Mouse (Mus musculus) layer of hippocampus, postnatal 36 days (tissue): ENCODE results near the gene Rnf224. TPM values are rescaled to one million over a fixed set of nuclear protein-coding genes. Genes with fewer than 3 reads are reported as not detected.

Experiments used
- DNase-seq, 2 experiments: peaks; one replicate each; pipeline ENCODE4 v3.0.0; 2022
- total RNA-seq, 2 experiments: library from RNA; stranded (reverse); gene quantifications; 2 replicates each; pipeline ENCODE4 v1.2.3; 2021

Gene Rnf224
- total RNA-seq, 2 experiments from 2014 or later: not detected

- DNase-seq: no peak
These were observed 10.7 kb downstream of the Rnf224 start for GRCm38 (mm10) chr2:25225811-25226379.

- DNase-seq: peak; percentile 98 to 99
These were observed 11.5 kb downstream of the Rnf224 start for GRCm38 (mm10) chr2:25224766-25225752.

GRCm38 (mm10) chr2:25224492-25224765 is 12.2 kb downstream of the Rnf224 start, which contains the start of gene Tubb4b:
Gene Tubb4b (minus strand): TSS chr2:25224702.
- DNase-seq: no peak

- peak in 1 of 2 experiments; percentile 72 for DNase-seq
These were observed 12.7 kb downstream of the Rnf224 start for GRCm38 (mm10) chr2:25223681-25224491.

GRCm38 (mm10) chr2:25221331-25221772 is 15.2 kb downstream of the Rnf224 start:
- no peak for DNase-seq

GRCm38 (mm10) chr2:25218445-25218844 is 18.1 kb downstream of the Rnf224 start, which contains the start of gene Fam166a:
Gene Fam166a (plus strand): TSS chr2:25218745.
- DNase-seq: no peak

GRCm38 (mm10) chr2:25217666-25218065 is 18.9 kb downstream of the Rnf224 start:
- no peak for DNase-seq

- DNase-seq: no peak
These were observed 22.1 kb downstream of the Rnf224 start, which contains the start of gene Stpg3 for GRCm38 (mm10) chr2:25214444-25214843. Gene Stpg3 (minus strand): TSS chr2:25214637.

GRCm38 (mm10) chr2:25213266-25213865 is 23.2 kb downstream of the Rnf224 start:
- no peak for DNase-seq

- DNase-seq: peak; percentile 85 to 86
These were observed 25.4 kb downstream of the Rnf224 start, which contains the start of gene Nelfb for GRCm38 (mm10) chr2:25211121-25211670. Gene Nelfb (minus strand): TSS chr2:25211489.

- no peak for DNase-seq
These were observed 25.9 kb downstream of the Rnf224 start for GRCm38 (mm10) chr2:25210686-25211085.

GRCm38 (mm10) chr2:25207593-25207992 is 29.0 kb downstream of the Rnf224 start:
- no peak for DNase-seq

- DNase-seq: no peak
These were observed 32.9 kb downstream of the Rnf224 start for GRCm38 (mm10) chr2:25203631-25204214.

GRCm38 (mm10) chr2:25200631-25201030 is 36.0 kb downstream of the Rnf224 start:
- DNase-seq: no peak

- no peak for DNase-seq
These were observed 38.6 kb downstream of the Rnf224 start for GRCm38 (mm10) chr2:25197946-25198345.

- DNase-seq: no peak
These were observed 39.4 kb downstream of the Rnf224 start for GRCm38 (mm10) chr2:25197191-25197590.

GRCm38 (mm10) chr2:25196172-25196954 is 40.2 kb downstream of the Rnf224 start, which contains the start of gene Tor4a:
Gene Tor4a (minus strand): TSS chr2:25196886.
- no peak for DNase-seq

- no peak for DNase-seq
These were observed 41.1 kb downstream of the Rnf224 start for GRCm38 (mm10) chr2:25195211-25196156.

GRCm38 (mm10) chr2:25194486-25195171 is 42.0 kb downstream of the Rnf224 start:
- no peak for DNase-seq
